Mouse (Mus musculus) liver, embryonic 14.5 days (tissue): ENCODE results near the gene Lrrtm4. TPM values are rescaled to one million over a fixed set of nuclear protein-coding genes. Genes with fewer than 3 reads are reported as not detected.

Experiments
- ATAC-seq: fragments of 200-750 bp; cut with Nextera tagmentation; 2 replicates; pipeline ENCODE4 v1.8.0; 2017; ENCODE audit warnings: moderate number of reproducible peaks, mild to moderate bottlenecking, moderate library complexity; ENCODE audit not compliant: insufficient read depth
- DNase-seq, 3 experiments: peaks; one replicate each; pipeline ENCODE4 v3.0.0-alpha.2; 2012 to 2013; ENCODE audit warnings: low read depth in 3 of 3, low spot score in 3 of 3
- H3K27ac ChIP-seq: fragments of 300-500 bp; sonication (generic); 2 replicates; pipeline ENCODE4 v1.5.1; 2014; ENCODE audit warnings: moderate library complexity, mild to moderate bottlenecking, control low read depth, inconsistent platforms
- H3K27me3 ChIP-seq: fragments of 300-500 bp; sonication (generic); 2 replicates; pipeline ENCODE4 v1.6.1; 2014; ENCODE audit warnings: mild to moderate bottlenecking, low read length, moderate library complexity; ENCODE audit not compliant: control insufficient read depth, insufficient read depth
- H3K36me3 ChIP-seq: fragments of 300-500 bp; sonication (generic); replicated peaks from 2 replicates; pipeline ENCODE4 v1.6.1; 2014; ENCODE audit warnings: low read depth; ENCODE audit not compliant: control insufficient read depth, insufficient read depth
- H3K4me1 ChIP-seq, 2 experiments: fragments of 200-500 bp in 1 of 2; fragments of 300-500 bp in 1 of 2; sonication (generic) in 1 of 2; replicated peaks; 2 replicates each; pipeline ENCODE4 v1.6.1; 2012 to 2014; ENCODE audit warnings: antibody characterized with exemption in 1 of 2, inconsistent platforms in 1 of 2, low read length in 1 of 2; ENCODE audit not compliant: control insufficient read depth in 2 of 2, insufficient read depth in 2 of 2
- H3K4me2 ChIP-seq: fragments of 300-500 bp; sonication (generic); 2 replicates; pipeline ENCODE4 v1.6.1; 2014; ENCODE audit warnings: low read depth, mild to moderate bottlenecking, control low read depth, moderate library complexity
- H3K4me3 ChIP-seq, 2 experiments: fragments of 200-500 bp in 1 of 2; fragments of 300-500 bp in 1 of 2; sonication (generic) in 1 of 2; 2 replicates each; pipeline ENCODE4 v1.5.1; 2012 to 2014; ENCODE audit warnings: low read depth in 2 of 2, low read length in 2 of 2, mild to moderate bottlenecking in 2 of 2, control low read depth in 1 of 2, inconsistent platforms in 1 of 2, moderate library complexity in 1 of 2; ENCODE audit not compliant: insufficient read depth in 1 of 2
- H3K9ac ChIP-seq: fragments of 300-500 bp; sonication (generic); replicated peaks from 2 replicates; pipeline ENCODE4 v1.6.1; 2014; ENCODE audit warnings: mild to moderate bottlenecking, control low read depth, moderate library complexity
- H3K9me3 ChIP-seq: fragments of 300-500 bp; sonication (generic); 2 replicates; pipeline ENCODE4 v1.6.1; 2016; ENCODE audit warnings: low read length, mixed read lengths; ENCODE audit not compliant: control insufficient read depth
- CTCF ChIP-seq: IDR thresholded peaks from 2 replicates; pipeline ENCODE4 v1.5.1; 2016; ENCODE audit warnings: antibody characterized with exemption, low read depth, control low read depth
- EP300 ChIP-seq: IDR thresholded peaks from 2 replicates; pipeline ENCODE4 v1.6.1; 2016; ENCODE audit warnings: antibody characterized with exemption, low read depth
- WGBS: fragments of 180-500 bp; shearing (Covaris S2); extraction: QIAGEN DNeasy Blood & Tissue Kit; methylation state at CpG from one replicate; pipeline ENCODE4 v1.1.7; 2014; ENCODE audit not compliant: insufficient replicate concordance; 5-methylcytosine and 5-hydroxymethylcytosine counted together
- polyA plus RNA-seq, 2 experiments: library from polyadenylated mRNA; depleted of rRNA in 1 of 2; stranded (reverse) in 1 of 2; unstranded in 1 of 2; fragments of >200 nt; fragmentation: Nextera tagmentation in 1 of 2; extraction: Ambion mirVana in 1 of 2; gene quantifications; 2 replicates each; pipeline versions ENCODE4 v1.2.1 to v1.2.3; 2012 to 2014

Gene Lrrtm4
- polyA plus RNA-seq, 2 experiments = 0.03 TPM; not detected in 1

- WGBS = 55% methylated on average over 1 of the region's 1 CpGs
- Histone ChIP-seq H3K27me3 (no peaks in the 10 kb centered on the region), H3K36me3 (no peaks in the 10 kb centered on the region), H3K4me3 (no peak overlapping the region), H3K27ac (no peak overlapping the region), H3K4me1 (no peaks in the 10 kb centered on the region), H3K9me3 (no peaks in the 10 kb centered on the region), H3K4me2 (no peak overlapping the region), H3K9ac (no peak overlapping the region)
- no peak for DNase-seq
- no peak for ATAC-seq
- TF ChIP-seq EP300 (no peak), CTCF (no peak)
These were observed 333.6 kb downstream of the Lrrtm4 start for GRCm38 (mm10) chr6:80352307-80352706.

GRCm38 (mm10) chr6:80357092-80357491, 338.4 kb downstream of the Lrrtm4 start:
- Histone ChIP-seq H3K9me3 (no peaks in the 10 kb centered on the region), H3K9ac (no peak overlapping the region), H3K4me2 (no peak overlapping the region), H3K27ac (no peak overlapping the region), H3K4me1 (no peaks in the 10 kb centered on the region), H3K27me3 (no peaks in the 10 kb centered on the region), H3K4me3 (no peak overlapping the region), H3K36me3 (no peaks in the 10 kb centered on the region)
- DNase-seq = no peak
- TF ChIP-seq EP300 (no peak), CTCF (no peak)
- 21% methylated on average over 1 of the region's 1 CpGs for WGBS
- no peak for ATAC-seq

GRCm38 (mm10) chr6:80363593-80363992, 344.9 kb downstream of the Lrrtm4 start:
- H3K4me2 ChIP-seq = no peak overlapping the region
- no peaks in the 10 kb centered on the region for H3K27me3 ChIP-seq
- H3K36me3 ChIP-seq = no peaks in the 10 kb centered on the region
- no peak overlapping the region for H3K27ac ChIP-seq
- H3K9me3 ChIP-seq = no peaks in the 10 kb centered on the region
- no peak overlapping the region for H3K4me3 ChIP-seq
- no peak overlapping the region for H3K9ac ChIP-seq
- ATAC-seq (no peak), DNase-seq (no peak)
- TF ChIP-seq EP300 (no peak), CTCF (no peak)
- H3K4me1 ChIP-seq = no peaks in the 10 kb centered on the region

GRCm38 (mm10) chr6:80366532-80366931, 347.9 kb downstream of the Lrrtm4 start:
- ATAC-seq = no peak
- 52% methylated on average over 4 of the region's 4 CpGs for WGBS

GRCm38 (mm10) chr6:80389571-80389970, 370.9 kb downstream of the Lrrtm4 start:
- no peaks in the 10 kb centered on the region for H3K4me1 ChIP-seq
- H3K27ac ChIP-seq = no peak overlapping the region
- H3K36me3 ChIP-seq = no peaks in the 10 kb centered on the region
- 64% methylated on average over 4 of the region's 4 CpGs for WGBS
- H3K4me3 ChIP-seq = no peak overlapping the region
- DNase-seq (no peak), ATAC-seq (no peak)
- TF ChIP-seq CTCF (no peak), EP300 (no peak)
- H3K9me3 ChIP-seq = no peaks in the 10 kb centered on the region
- H3K4me2 ChIP-seq = no peak overlapping the region
- no peak overlapping the region for H3K9ac ChIP-seq
- no peaks in the 10 kb centered on the region for H3K27me3 ChIP-seq

More at GRCm38 (mm10) chr6:80366532-80366931, 347.9 kb downstream of the Lrrtm4 start:
- Histone ChIP-seq H3K4me1 (no peaks in the 10 kb centered on the region), H3K9me3 (no peaks in the 10 kb centered on the region), H3K9ac (no peak overlapping the region), H3K27ac (no peak overlapping the region), H3K4me3 (no peak overlapping the region), H3K27me3 (no peaks in the 10 kb centered on the region), H3K4me2 (no peak overlapping the region), H3K36me3 (no peaks in the 10 kb centered on the region)
- no peak for TF ChIP-seq EP300
- no peak for TF ChIP-seq CTCF
- no peak for DNase-seq
